Mouse (Mus musculus): ENCODE data around the gene Atn1.

DNA sequence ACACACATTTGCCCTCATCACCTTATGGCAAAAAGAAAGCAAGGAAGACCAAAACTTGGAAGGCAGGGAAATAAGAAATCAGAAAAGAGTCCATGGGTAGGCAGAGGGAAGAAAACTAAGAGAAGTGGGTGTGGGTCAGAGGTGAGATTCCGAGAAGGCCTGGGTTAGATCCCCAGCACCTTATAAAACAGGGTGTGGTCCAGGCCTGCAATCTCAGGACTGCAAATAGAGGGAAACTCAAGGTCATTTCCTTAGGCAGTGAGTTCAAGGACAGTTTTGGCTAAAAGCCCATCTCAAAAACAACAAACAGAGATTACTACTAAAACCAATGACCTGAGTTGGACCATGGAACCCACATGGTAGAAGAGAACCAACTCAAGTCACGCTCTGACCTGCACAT is 2.5 kb downstream of the Atn1 start:
- no peak for TF ChIP-seq CTCF (IDR thresholded peaks at IDR 0.05; ENCODE audit: extremely low read depth, insufficient read depth, insufficient read length, insufficient replicate concordance)
- no peak for TF ChIP-seq POLR2A (IDR thresholded peaks at IDR 0.05; ENCODE audit: low read depth, low read length)

Measured in spleen, adult 2 months (tissue).